Mouse (Mus musculus) liver, embryonic 15.5 days (tissue): Measurements from ENCODE around the gene Nr0b2. TPM values are rescaled to one million over a fixed set of nuclear protein-coding genes. Genes with fewer than 3 reads are reported as not detected.

Source experiments
- ATAC-seq: fragments of 200-750 bp; cut with Nextera tagmentation; 2 replicates; pipeline ENCODE4 v1.8.0; 2017; ENCODE audit warnings: moderate number of reproducible peaks, mild to moderate bottlenecking, moderate library complexity; ENCODE audit not compliant: insufficient read depth
- H3K27ac ChIP-seq: fragments of 300-500 bp; sonication (generic); replicated peaks from 2 replicates; pipeline ENCODE4 v1.5.1; 2015; ENCODE audit warnings: mild to moderate bottlenecking, inconsistent platforms
- H3K27me3 ChIP-seq: fragments of 300-500 bp; sonication (generic); 2 replicates; pipeline ENCODE4 v1.6.1; 2015; ENCODE audit warnings: mild to moderate bottlenecking, inconsistent platforms
- H3K36me3 ChIP-seq: fragments of 300-500 bp; sonication (generic); replicated peaks from 2 replicates; pipeline ENCODE4 v1.6.1; 2015; ENCODE audit warnings: moderate library complexity, mild to moderate bottlenecking, inconsistent platforms
- H3K4me1 ChIP-seq: fragments of 300-500 bp; sonication (generic); replicated peaks from 2 replicates; pipeline ENCODE4 v1.6.1; 2015; ENCODE audit warnings: inconsistent platforms
- H3K4me2 ChIP-seq: fragments of 300-500 bp; sonication (generic); 2 replicates; pipeline ENCODE4 v1.6.1; 2015; ENCODE audit warnings: moderate library complexity, mild to moderate bottlenecking, inconsistent platforms
- H3K4me3 ChIP-seq: fragments of 300-500 bp; sonication (generic); replicated peaks from 2 replicates; pipeline ENCODE4 v1.5.1; 2015; ENCODE audit warnings: mild to moderate bottlenecking, inconsistent platforms
- H3K9ac ChIP-seq: fragments of 300-500 bp; sonication (generic); 2 replicates; pipeline ENCODE4 v1.6.1; 2015; ENCODE audit warnings: moderate library complexity, mild to moderate bottlenecking, inconsistent platforms
- H3K9me3 ChIP-seq: fragments of 300-500 bp; sonication (generic); replicated peaks from 2 replicates; pipeline ENCODE4 v1.6.1; 2016; ENCODE audit warnings: inconsistent platforms
- WGBS: fragments of 180-500 bp; shearing (Covaris S2); methylation state at CpG from one replicate; pipeline ENCODE4 v1.1.7; 2015; ENCODE audit warnings: mixed read lengths; ENCODE audit not compliant: insufficient replicate concordance; 5-methylcytosine and 5-hydroxymethylcytosine counted together
- polyA plus RNA-seq: library from polyadenylated mRNA; unstranded; fragments of >200 nt; fragmentation: Nextera tagmentation; extraction: Ambion mirVana; gene quantifications from 2 replicates; pipeline ENCODE4 v1.2.1, GENCODE M21; 2015

The Nr0b2 gene
- polyA plus RNA-seq, 1 experiment from 2014 or later = 0.97 TPM

GRCm38 (mm10) chr4:133563123-133563571 lies 10.0 kb downstream of the Nr0b2 start:
- no peaks in the 10 kb centered on the region for H3K27me3 ChIP-seq
- H3K9ac ChIP-seq = no peak overlapping the region
- no peak overlapping the region for H3K27ac ChIP-seq
- 62% methylated on average over 11 of the region's 11 CpGs for whole genome bisulfite sequencing
- H3K4me3 ChIP-seq = no peak overlapping the region
- ATAC-seq = no peak
- no peak overlapping the region for H3K4me2 ChIP-seq
- no peaks in the 10 kb centered on the region for H3K9me3 ChIP-seq
- H3K36me3 ChIP-seq = no peaks in the 10 kb centered on the region
- H3K4me1 ChIP-seq = no peaks in the 10 kb centered on the region; the same call in 1 of the 2 replicates

GRCm38 (mm10) chr4:133567251-133567650 lies 14.1 kb downstream of the Nr0b2 start:
- H3K36me3 ChIP-seq = no peaks in the 10 kb centered on the region
- H3K9me3 ChIP-seq = no peaks in the 10 kb centered on the region
- H3K4me3 ChIP-seq = no peak overlapping the region
- H3K4me2 ChIP-seq = no peak overlapping the region
- 23% methylated on average over 8 of the region's 8 CpGs for WGBS
- peaks cover 3% of the 10 kb centered on the region; the same call in 1 of the 2 replicates for H3K4me1 ChIP-seq
- ATAC-seq = no peak
- H3K27me3 ChIP-seq = no peaks in the 10 kb centered on the region
- no peak overlapping the region for H3K27ac ChIP-seq
- no peak overlapping the region for H3K9ac ChIP-seq

GRCm38 (mm10) chr4:133569291-133570065 lies 16.3 kb downstream of the Nr0b2 start:
- peak; percentile 38; the same call in 1 of the 2 replicates for ATAC-seq
- 58% methylated on average over 10 of the region's 10 CpGs for WGBS
- Histone ChIP-seq H3K27me3 (no peaks in the 10 kb centered on the region), H3K4me3 (no peak overlapping the region), H3K27ac (peak overlapping the region; percentile 80), H3K4me2 (peak overlapping the region; percentile 43), H3K9ac (no peak overlapping the region), H3K36me3 (no peaks in the 10 kb centered on the region), H3K9me3 (no peaks in the 10 kb centered on the region), H3K4me1 (peaks cover 14% of the 10 kb centered on the region)

DNA sequence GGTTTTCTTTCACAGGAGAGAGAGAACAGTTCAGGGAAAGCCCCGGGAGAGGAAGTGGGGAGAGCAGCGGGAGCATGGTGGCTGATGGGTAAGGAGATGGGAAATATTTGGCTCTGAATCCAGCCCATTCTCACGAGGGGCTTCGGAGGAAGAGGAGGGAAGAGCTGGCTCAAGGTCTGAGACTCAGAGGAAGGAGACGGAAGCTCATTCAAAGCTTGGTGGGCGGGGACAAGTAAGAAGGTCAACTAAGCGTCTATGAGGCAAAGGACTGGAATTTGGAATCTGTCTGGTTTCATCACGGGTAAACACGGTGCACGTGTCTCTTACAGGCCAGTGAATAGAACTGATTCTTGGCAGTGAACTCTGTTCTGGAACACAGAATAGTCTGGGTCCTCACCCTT lies 16.9 kb downstream of the Nr0b2 start:
- Histone ChIP-seq H3K9ac (no peak overlapping the region), H3K36me3 (no peaks in the 10 kb centered on the region), H3K4me3 (no peak overlapping the region), H3K4me1 (peaks cover 17% of the 10 kb centered on the region), H3K9me3 (no peaks in the 10 kb centered on the region), H3K4me2 (peak overlapping the region; percentile 43), H3K27me3 (no peaks in the 10 kb centered on the region), H3K27ac (peak overlapping the region; percentile 80)
- ATAC-seq = peak; percentile 56; the same call in 1 of the 2 replicates
- WGBS = 40% methylated on average over 10 of the region's 10 CpGs

- Histone ChIP-seq H3K9me3 (no peaks in the 10 kb centered on the region), H3K4me3 (peak within 1 kb of the TSS; percentile 89), H3K27ac (peak within 1 kb of the TSS; percentile 88), H3K4me1 (peaks cover 31% of the 10 kb centered on the region), H3K27me3 (no peaks in the 10 kb centered on the region), H3K36me3 (peaks cover 14% of the 10 kb centered on the region), H3K9ac (peak within 1 kb of the TSS; percentile 83), H3K4me2 (peak within 1 kb of the TSS; percentile 97)
- WGBS = 5% methylated on average over 44 of the region's 44 CpGs
- ATAC-seq = peak; percentile 79
These were observed 21.1 kb downstream of the Nr0b2 start, which contains the start of gene Gpatch3 for GRCm38 (mm10) chr4:133574070-133574842. Gene Gpatch3 (plus strand): TSS chr4:133574745.

DNA sequence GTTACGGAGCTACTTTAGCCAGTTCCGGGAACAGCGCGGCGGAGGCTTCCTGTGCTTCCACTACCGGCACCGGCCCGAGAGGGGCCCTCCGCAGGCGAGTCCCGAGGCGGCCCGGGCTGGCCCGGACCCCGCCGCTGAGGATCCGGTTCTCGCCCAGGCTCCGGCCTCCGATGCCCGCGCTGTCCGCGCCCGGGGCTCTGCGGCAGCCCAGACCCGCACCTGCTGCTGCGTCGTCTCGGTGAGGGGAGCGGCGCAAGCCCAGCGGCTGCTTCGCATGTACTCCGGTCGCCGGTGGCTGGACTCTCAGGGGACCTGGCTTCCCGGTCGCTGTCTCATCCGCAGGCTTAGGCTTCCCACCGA lies 21.6 kb downstream of the Nr0b2 start:
- H3K4me1 ChIP-seq = peaks cover 31% of the 10 kb centered on the region
- H3K9ac ChIP-seq = peak overlapping the region; percentile 83
- H3K9me3 ChIP-seq = no peaks in the 10 kb centered on the region
- peak overlapping the region; percentile 97 for H3K4me2 ChIP-seq
- peaks cover 20% of the 10 kb centered on the region for H3K36me3 ChIP-seq
- ATAC-seq = peak; percentile 48
- H3K27me3 ChIP-seq = no peaks in the 10 kb centered on the region
- H3K27ac ChIP-seq = peak overlapping the region; percentile 88
- H3K4me3 ChIP-seq = peak overlapping the region; percentile 89
- WGBS = 1% methylated on average over 41 of the region's 41 CpGs

DNA sequence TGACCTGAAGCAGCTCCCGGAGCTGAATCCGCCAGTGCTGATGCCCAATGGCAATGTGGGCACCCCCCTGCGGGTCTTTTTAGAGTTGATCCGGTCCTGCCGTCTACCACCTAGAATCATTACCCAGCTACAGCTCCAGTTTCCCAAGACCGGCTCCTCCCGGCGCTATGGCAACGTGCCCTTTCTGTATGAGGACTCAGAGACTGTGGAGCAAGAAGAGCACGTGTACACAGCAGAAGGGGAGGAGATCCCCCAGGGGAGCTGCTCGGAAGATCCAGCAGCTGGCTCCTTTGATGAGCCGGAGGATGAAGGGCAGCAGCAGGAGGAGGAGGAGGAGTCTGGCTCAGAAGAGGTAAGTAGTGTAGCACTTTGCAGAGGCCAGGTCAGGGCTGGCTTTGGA lies 24.8 kb downstream of the Nr0b2 start:
- H3K27ac ChIP-seq = no peak overlapping the region
- ATAC-seq = no peak
- no peak overlapping the region for H3K9ac ChIP-seq
- H3K27me3 ChIP-seq = no peaks in the 10 kb centered on the region
- H3K4me2 ChIP-seq = no peak overlapping the region
- H3K36me3 ChIP-seq = peaks cover 44% of the 10 kb centered on the region
- 80% methylated on average over 12 of the region's 12 CpGs for WGBS
- peaks cover 31% of the 10 kb centered on the region for H3K4me1 ChIP-seq
- H3K4me3 ChIP-seq = no peak overlapping the region
- H3K9me3 ChIP-seq = no peaks in the 10 kb centered on the region

GRCm38 (mm10) chr4:133583690-133584058 lies 30.5 kb downstream of the Nr0b2 start:
- peak; percentile 7; the same call in 1 of the 2 replicates for ATAC-seq
- peak overlapping the region; percentile 88 for H3K4me3 ChIP-seq
- H3K4me1 ChIP-seq = peaks cover 30% of the 10 kb centered on the region
- H3K4me2 ChIP-seq = peak overlapping the region; percentile 95
- 50% methylated on average over 6 of the region's 6 CpGs for WGBS
- H3K27ac ChIP-seq = peak overlapping the region; percentile 82
- H3K9me3 ChIP-seq = no peaks in the 10 kb centered on the region
- peak overlapping the region; percentile 83 for H3K9ac ChIP-seq
- H3K36me3 ChIP-seq = peaks cover 64% of the 10 kb centered on the region
- H3K27me3 ChIP-seq = no peaks in the 10 kb centered on the region

GRCm38 (mm10) chr4:133584059-133584951 lies 31.1 kb downstream of the Nr0b2 start, which contains the start of gene Gpn2:
Gene Gpn2 (plus strand): TSS chr4:133584362.
- Histone ChIP-seq H3K27me3 (no peaks in the 10 kb centered on the region), H3K4me3 (peak within 1 kb of the TSS; percentile 88), H3K9me3 (no peaks in the 10 kb centered on the region), H3K27ac (peak within 1 kb of the TSS; percentile 82), H3K4me1 (peaks cover 30% of the 10 kb centered on the region), H3K36me3 (peaks cover 64% of the 10 kb centered on the region), H3K9ac (peak within 1 kb of the TSS; percentile 83), H3K4me2 (peak within 1 kb of the TSS; percentile 95)
- ATAC-seq = peak; percentile 82
- under 1% methylated on average over 65 of the region's 65 CpGs for WGBS

DNA sequence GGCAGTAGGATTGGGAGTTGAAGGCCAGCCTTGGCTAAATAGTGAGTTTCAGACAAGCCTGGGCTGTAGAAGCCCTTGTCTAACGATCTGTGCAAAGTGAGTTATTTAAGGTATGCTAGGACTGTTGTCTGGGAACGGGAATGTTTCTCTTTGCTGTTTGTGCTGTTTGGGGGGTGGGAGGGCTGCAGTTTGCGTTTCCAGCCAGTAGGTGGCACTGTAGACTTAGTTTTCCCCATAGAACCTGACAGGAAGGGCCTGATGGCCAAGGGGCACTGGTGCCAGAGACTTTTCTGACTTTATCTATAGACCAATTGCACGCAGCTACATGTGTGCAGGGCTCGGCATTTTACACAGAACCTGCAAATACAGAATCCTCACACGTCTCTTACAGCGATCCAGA lies 39.4 kb downstream of the Nr0b2 start:
- WGBS = 25% methylated on average over 7 of the region's 7 CpGs
- H3K4me3 ChIP-seq = no peak overlapping the region
- H3K27me3 ChIP-seq = no peaks in the 10 kb centered on the region; the same call in 1 of the 2 replicates
- no peak overlapping the region; the same call in 1 of the 2 replicates for H3K4me2 ChIP-seq
- H3K9me3 ChIP-seq = no peaks in the 10 kb centered on the region
- H3K27ac ChIP-seq = no peak overlapping the region
- no peak for ATAC-seq
- no peak overlapping the region for H3K9ac ChIP-seq
- H3K36me3 ChIP-seq = peaks cover 43% of the 10 kb centered on the region
- H3K4me1 ChIP-seq = peaks cover 11% of the 10 kb centered on the region
